Mouse (Mus musculus) induced T-regulatory cell, adult 2 months (primary cell): Measurements from ENCODE around the gene Trem1.

Experiments
- DNase-seq: peaks from one replicate; pipeline ENCODE4 v3.0.0-alpha.2; 2012; ENCODE audit warnings: low read depth

Gene Trem1

GRCm38 (mm10) chr17:48232518-48232917, at the start of gene Trem1:
Trem1 (plus strand) TSS chr17:48232768.
- DNase-seq = no peak

GRCm38 (mm10) chr17:48185252-48185651, 47.3 kb upstream of the Trem1 start:
- DNase-seq = no peak

- DNase-seq = no peak
Measured at GRCm38 (mm10) chr17:48192366-48192765, 40.2 kb upstream of the Trem1 start.

GRCm38 (mm10) chr17:48203086-48203485, 29.5 kb upstream of the Trem1 start:
- DNase-seq = no peak

GRCm38 (mm10) chr17:48212596-48212995, 20.0 kb upstream of the Trem1 start:
- no peak for DNase-seq

GRCm38 (mm10) chr17:48213511-48213910, 19.1 kb upstream of the Trem1 start:
- DNase-seq = no peak

GRCm38 (mm10) chr17:48215429-48215828, 17.1 kb upstream of the Trem1 start:
- no peak for DNase-seq

GRCm38 (mm10) chr17:48230680-48231079, 1.9 kb upstream of the Trem1 start:
- DNase-seq = no peak

- DNase-seq = no peak
Measured at GRCm38 (mm10) chr17:48233789-48234188, 1.2 kb downstream of the Trem1 start.

GRCm38 (mm10) chr17:48234550-48234949, 2.0 kb downstream of the Trem1 start:
- DNase-seq = no peak

- DNase-seq = no peak
Measured at GRCm38 (mm10) chr17:48235773-48236370, 3.3 kb downstream of the Trem1 start.

- no peak for DNase-seq
Measured at GRCm38 (mm10) chr17:48237621-48238020, 5.1 kb downstream of the Trem1 start.

GRCm38 (mm10) chr17:48247221-48247928, 14.8 kb downstream of the Trem1 start, which contains the start of gene Trem3:
Trem3 (plus strand) TSS chr17:48247777.
- no peak for DNase-seq

GRCm38 (mm10) chr17:48249039-48249438, 16.5 kb downstream of the Trem1 start:
- DNase-seq = no peak

- DNase-seq = no peak
Measured at GRCm38 (mm10) chr17:48249501-48249900, 16.9 kb downstream of the Trem1 start.

GRCm38 (mm10) chr17:48250631-48251030, 18.1 kb downstream of the Trem1 start:
- DNase-seq = no peak

GRCm38 (mm10) chr17:48256575-48256974, 24.0 kb downstream of the Trem1 start:
- no peak for DNase-seq

GRCm38 (mm10) chr17:48261868-48262267, 29.3 kb downstream of the Trem1 start:
- no peak for DNase-seq

- DNase-seq = no peak
Measured at GRCm38 (mm10) chr17:48263741-48264362, 31.3 kb downstream of the Trem1 start, which contains the start of gene Treml4. Treml4 (plus strand) TSS chr17:48264295.

- DNase-seq = no peak
Measured at GRCm38 (mm10) chr17:48264662-48265061, 32.1 kb downstream of the Trem1 start.

GRCm38 (mm10) chr17:48266138-48266537, 33.6 kb downstream of the Trem1 start:
- no peak for DNase-seq

- no peak for DNase-seq
Measured at GRCm38 (mm10) chr17:48266610-48267304, 34.2 kb downstream of the Trem1 start.

GRCm38 (mm10) chr17:48267591-48267990, 35.0 kb downstream of the Trem1 start:
- DNase-seq = no peak
